In genomic region chr2:93418396-93418795, GRCm38 (mm10) we compare ENCODE assay signal across 9 mouse cellular contexts. TPM values are rescaled to one million over a fixed set of nuclear protein-coding genes. Genes with fewer than 3 reads are reported as not detected.
DNase-seq lines count a peak whose midpoint lies in the region; TF ChIP-seq lines count a peak whose summit lies in the region.
"Had no signal": no experiment of that assay in that cellular context is flagged by ENCODE, and none has a peak within 500 bp of the region (broad histone marks: within the 10 kb centered on the region; RNA-seq: fewer than 3 reads in every experiment).

No protein-coding gene starts in this region.

- WGBS in forebrain, embryonic 10.5 days: 6% methylated on average over 8 of the region's 8 CpGs
- 16% methylated on average over 8 of the region's 8 CpGs for WGBS in olfactory bulb, adult 2 months

- no peak overlapping the region for H3K4me3 ChIP-seq in ES-Bruce4 (ENCODE audit: low read depth, low read length)
- H3K4me3 ChIP-seq in forebrain, embryonic 10.5 days: no peak overlapping the region
- no peak overlapping the region for H3K4me3 ChIP-seq in olfactory bulb, adult 2 months (ENCODE audit: insufficient read depth, low read depth, low read length)
- H3K4me3 ChIP-seq: heart, embryonic 15.5 days had no signal

- no peaks in the 10 kb centered on the region for H3K9me3 ChIP-seq in ES-Bruce4 (replicated peaks; ENCODE audit: control insufficient read depth, insufficient read depth, low read length, poor library complexity, severe bottlenecking)
- no peaks in the 10 kb centered on the region for H3K9me3 ChIP-seq in forebrain, embryonic 10.5 days
- H3K9me3 ChIP-seq: heart, embryonic 15.5 days had no signal

- no peaks in the 10 kb centered on the region for H3K36me3 ChIP-seq in ES-Bruce4 (ENCODE audit: control insufficient read depth, insufficient read depth, low read length, poor library complexity, severe bottlenecking)
- H3K36me3 ChIP-seq in forebrain, embryonic 10.5 days (replicated peaks): no peaks in the 10 kb centered on the region
- H3K36me3 ChIP-seq: heart, embryonic 15.5 days had no signal

- peak; percentile 84 for TF ChIP-seq CTCF in ES-Bruce4 (IDR thresholded peaks at IDR 0.05; ENCODE audit: low read depth, low read length)
- peak; percentile 80 for TF ChIP-seq CTCF in olfactory bulb, adult 2 months (IDR thresholded peaks at IDR 0.05; ENCODE audit: insufficient read depth, low read depth, low read length)

- intact Hi-C loops in heart, postnatal 10 days (cut with DNase I): loop anchor here (1.0 to 10.0 kb wide), 5 partner anchors 192 to 514 kb away; no protein-coding TSS in a partner anchor

- TF ChIP-seq POLR2A in ES-Bruce4 (IDR thresholded peaks at IDR 0.05; ENCODE audit: insufficient read depth, low read length): no peak
- no peak for TF ChIP-seq POLR2A in olfactory bulb, adult 2 months (IDR thresholded peaks at IDR 0.05; ENCODE audit: insufficient read depth, low read depth, low read length)

- DNase-seq in c-Kit-positive CD71-negative TER-119-negative erythroid progenitor cells, embryonic 14.5 days (ENCODE audit: low read depth): peak; percentile 60
- DNase-seq in forebrain, embryonic 10.5 days (ENCODE audit: extremely low spot score, low spot score): peak; percentile 82
- peak; percentile 84 to 92 for DNase-seq in heart, postnatal 10 days
- peak; percentile 77 to 85 for DNase-seq in kidney, postnatal 25 days
- DNase-seq in lung, adult 18-20 months: peak; percentile 60 to 65
- DNase-seq in thymus, adult 18-20 months: peak; percentile 47 to 52

- H3K4me1 ChIP-seq in ES-Bruce4 (ENCODE audit: control insufficient read depth, insufficient read depth, low read length): no peaks in the 10 kb centered on the region
- H3K4me1 ChIP-seq in forebrain, embryonic 10.5 days: peaks cover 30% of the 10 kb centered on the region
- H3K4me1 ChIP-seq in olfactory bulb, adult 2 months (ENCODE audit: control insufficient read depth, insufficient read depth, low read length): no peaks in the 10 kb centered on the region

- no peak for TF ChIP-seq EP300 in ES-Bruce4 (IDR thresholded peaks at IDR 0.05; ENCODE audit: insufficient read depth, low read depth, low read length)

- no peak overlapping the region for H3K27ac ChIP-seq in ES-Bruce4 (ENCODE audit: insufficient read depth, low read length)
- H3K27ac ChIP-seq in forebrain, embryonic 10.5 days: peak overlapping the region; percentile 54
- H3K27ac ChIP-seq in olfactory bulb, adult 2 months (ENCODE audit: insufficient read depth, low read depth, low read length): no peak overlapping the region
- H3K27ac ChIP-seq: heart, embryonic 15.5 days had no signal

- H3K27me3 ChIP-seq in ES-Bruce4 (ENCODE audit: control insufficient read depth, insufficient read depth, low read length, poor library complexity, severe bottlenecking): no peaks in the 10 kb centered on the region
- H3K27me3 ChIP-seq in forebrain, embryonic 10.5 days (ENCODE audit: poor library complexity, severe bottlenecking): peaks cover 40% of the 10 kb centered on the region

- H3K9ac ChIP-seq in ES-Bruce4 (ENCODE audit: low read depth, poor library complexity, severe bottlenecking): no peak overlapping the region
- H3K9ac ChIP-seq: heart, embryonic 15.5 days had no signal

RNA-seq across cellular contexts. Expression of gene Cd82, which starts 44.5 kb away (rescaled TPM):
- polyA plus RNA-seq in ES-Bruce4 (2011; ENCODE audit: insufficient read depth, insufficient read length, low read depth, missing spikeins): 4.2 and 4.9 TPM in 2 replicates
- 5.0 and 5.3 TPM in 2 replicates for polyA plus RNA-seq in forebrain, embryonic 10.5 days (2016; fragmentation: Nextera tagmentation; extraction: Ambion mirVana)
- 10 to 100 TPM; 13.9 to 17.2 TPM for total RNA-seq in heart, postnatal 10 days (2021)
- polyA plus RNA-seq in olfactory bulb, adult 2 months (2012; ENCODE audit: insufficient read depth, insufficient read length, low replicate concordance, missing spikeins): not detected in 2 replicates
